Mouse (Mus musculus): Measurements from ENCODE around the gene Eif2b2.

Gene Eif2b2

DNA sequence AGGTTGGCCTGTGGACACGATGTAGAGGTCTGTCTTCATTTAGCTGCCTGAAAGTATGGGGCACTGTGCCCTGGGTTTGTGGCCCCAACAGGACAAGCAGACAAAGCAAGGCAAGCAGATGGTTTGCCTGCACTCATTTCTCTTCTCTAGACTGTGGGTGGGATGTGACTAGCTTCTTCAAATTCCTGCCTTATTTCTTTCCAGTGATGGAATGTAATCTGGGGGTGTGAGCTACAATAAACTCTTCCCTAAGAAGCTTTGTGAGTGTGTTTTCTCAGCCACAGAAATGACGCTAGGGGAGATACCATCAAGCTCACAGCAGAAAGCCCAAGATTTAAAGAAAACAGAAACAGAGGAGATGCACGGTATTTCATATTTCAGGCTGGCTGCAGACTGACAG lies 32.8 kb downstream of the Eif2b2 start:
- DNase-seq (ENCODE audit: low read depth, low spot score), result no peak

DNA sequence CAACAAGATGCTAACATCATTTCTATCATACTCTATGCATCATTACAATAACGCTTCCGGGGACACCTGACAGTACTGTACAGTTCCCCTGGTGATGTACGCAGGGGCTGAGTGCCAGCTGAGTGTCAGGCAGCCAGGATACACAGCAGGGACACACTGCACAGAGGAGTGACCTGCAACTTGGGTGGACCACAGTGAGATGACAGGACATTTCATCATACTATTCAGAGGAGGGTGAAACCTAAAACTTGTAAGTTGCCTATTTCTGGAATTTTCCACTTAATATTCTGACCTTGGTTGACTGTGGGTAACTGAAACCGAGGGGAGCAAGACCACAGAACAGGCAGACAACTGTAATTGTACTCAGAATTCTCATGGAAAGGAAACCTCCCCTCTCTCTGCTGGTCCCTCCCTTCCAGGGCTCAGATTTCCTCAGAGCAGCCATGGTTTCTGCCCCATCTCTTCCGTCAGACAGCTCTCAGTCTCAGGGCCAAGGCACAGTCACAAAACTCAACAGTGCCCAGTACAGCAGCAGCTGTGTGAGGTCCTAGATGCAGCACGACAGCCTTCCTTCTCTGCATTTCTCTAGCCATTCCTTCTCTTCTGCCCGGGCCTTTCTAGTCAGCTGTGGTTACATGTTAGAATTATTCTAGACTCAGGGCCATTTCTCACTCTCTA lies 36.9 kb downstream of the Eif2b2 start:
- DNase-seq (ENCODE audit: low read depth, low spot score), result no peak

DNA sequence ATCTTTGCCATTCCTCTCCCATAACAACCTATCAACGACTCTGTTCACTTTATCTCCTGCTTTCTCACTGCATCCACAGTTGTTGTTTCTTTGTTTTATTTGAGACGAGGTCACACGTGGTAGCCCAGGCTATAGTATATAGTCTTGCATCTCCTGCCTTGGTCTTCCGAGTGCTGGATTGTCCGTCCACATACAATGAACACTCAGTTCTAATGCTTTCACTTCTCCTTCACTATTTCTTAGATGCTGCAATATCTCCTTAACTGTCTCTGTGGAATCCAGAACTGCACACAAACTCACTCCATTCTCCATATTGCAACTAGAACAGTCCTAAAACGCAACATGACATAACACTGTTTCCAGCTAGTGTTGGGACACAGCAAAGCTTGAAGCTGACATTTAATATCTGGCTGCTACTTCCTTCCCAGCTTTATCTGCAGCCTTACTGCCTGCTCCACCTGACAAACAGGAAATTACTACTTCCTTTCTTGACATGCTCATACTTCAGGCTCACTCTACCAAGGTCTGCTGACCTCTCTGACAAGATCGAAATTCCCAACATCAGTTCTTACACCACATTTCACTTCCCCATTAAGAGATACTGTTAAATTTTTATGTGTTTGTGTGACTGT lies 37.8 kb downstream of the Eif2b2 start:
- DNase-seq (ENCODE audit: low read depth, low spot score), result no peak

DNA sequence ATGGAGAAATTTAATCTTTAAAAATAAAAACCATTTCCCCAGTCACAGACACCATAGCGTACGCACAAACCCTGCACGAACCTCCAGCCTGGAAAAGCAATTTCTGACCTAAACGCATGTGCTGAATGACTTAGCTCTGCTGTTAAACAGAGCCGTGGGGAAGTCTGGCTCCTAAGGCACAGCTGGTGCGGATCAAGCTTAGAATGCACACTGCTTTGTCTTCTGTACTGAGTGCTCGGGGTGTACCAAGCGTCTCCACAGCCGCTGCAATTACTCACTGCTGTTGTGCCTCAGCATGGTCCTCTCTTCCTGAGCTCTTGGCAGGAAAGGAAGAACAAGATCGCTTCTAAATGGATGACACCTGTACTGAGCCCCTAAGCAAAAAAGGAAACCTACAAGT lies 43.2 kb downstream of the Eif2b2 start:
- peak; percentile 87 for DNase-seq (ENCODE audit: low read depth, low spot score)

DNA sequence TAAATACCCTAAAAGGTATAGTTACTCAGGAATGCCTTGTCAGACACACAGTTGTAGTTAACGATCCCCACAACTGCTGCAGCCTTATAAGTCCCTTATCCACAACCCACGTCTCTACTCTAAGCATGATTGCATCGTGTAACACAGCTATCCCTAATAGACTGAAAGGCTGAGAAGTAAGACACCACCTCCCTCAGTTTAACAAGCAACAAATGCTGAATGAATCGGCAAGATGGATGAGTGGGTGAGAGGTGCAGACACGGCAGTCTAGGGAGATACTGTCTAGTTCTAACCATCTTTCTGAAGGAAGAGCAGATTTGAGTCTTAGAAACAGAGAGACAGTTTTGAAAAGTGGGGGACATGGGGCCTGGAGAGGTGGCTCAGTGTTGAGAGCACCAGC lies 43.9 kb downstream of the Eif2b2 start:
- DNase-seq (ENCODE audit: low read depth, low spot score), result no peak

DNA sequence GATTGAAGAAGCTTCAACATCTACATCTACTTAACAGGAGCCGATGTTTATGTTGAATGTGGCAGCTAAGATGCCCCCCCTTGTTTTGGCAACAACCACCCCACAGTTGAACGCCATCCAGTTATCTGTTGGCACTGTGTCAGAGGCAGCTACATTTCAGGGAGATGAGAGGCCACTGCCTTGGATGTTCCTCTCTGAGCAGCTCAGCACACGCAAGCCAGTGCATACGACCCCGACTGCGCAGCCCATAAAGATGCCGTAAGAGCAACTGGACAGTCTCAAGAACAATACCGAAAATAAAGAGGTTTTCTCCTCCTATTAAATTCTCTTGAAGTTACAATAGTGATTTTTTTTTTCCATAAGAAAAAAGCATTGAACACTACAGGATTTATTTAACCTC lies 45.2 kb downstream of the Eif2b2 start:
- DNase-seq (ENCODE audit: low read depth, low spot score), result no peak

DNA sequence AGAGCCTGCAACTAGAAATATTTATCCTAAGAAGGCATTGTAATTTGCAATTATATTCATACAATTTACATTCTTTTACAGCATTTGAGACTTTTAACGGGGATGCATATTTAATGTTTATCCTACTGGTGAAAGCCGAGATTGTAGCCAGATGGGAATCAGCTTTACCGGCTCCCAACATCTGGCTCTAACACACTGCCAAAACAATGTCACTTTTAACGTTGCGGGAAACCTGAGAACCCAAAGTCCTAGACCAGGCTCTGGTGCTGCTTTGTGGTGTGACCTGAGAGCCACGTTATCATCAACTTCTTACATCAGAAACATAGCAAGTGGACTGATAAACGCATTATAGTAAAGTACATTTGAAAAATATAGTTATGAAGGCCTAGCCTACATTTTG lies 45.7 kb downstream of the Eif2b2 start:
- peak; percentile 85 for DNase-seq (ENCODE audit: low read depth, low spot score)

DNA sequence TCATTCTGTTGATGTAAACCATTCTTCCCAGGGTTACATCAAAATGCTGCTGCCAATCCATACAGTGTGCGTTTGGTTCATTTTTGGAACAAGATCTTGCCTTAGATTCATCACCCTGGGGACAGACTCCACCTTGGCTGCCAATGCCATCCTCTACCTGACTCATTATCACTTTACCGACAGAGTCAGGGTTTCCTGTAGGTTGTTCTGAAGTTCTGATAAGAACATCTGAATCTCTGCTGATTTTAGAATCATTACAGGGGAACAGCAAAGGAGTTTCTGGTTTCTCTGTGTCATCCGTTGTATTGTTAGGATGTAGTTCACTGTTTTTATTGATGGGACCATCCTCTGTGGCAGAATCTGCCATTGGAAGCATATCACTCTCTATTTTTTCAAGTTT lies 47.0 kb downstream of the Eif2b2 start:
- DNase-seq (ENCODE audit: low read depth, low spot score), result no peak

DNA sequence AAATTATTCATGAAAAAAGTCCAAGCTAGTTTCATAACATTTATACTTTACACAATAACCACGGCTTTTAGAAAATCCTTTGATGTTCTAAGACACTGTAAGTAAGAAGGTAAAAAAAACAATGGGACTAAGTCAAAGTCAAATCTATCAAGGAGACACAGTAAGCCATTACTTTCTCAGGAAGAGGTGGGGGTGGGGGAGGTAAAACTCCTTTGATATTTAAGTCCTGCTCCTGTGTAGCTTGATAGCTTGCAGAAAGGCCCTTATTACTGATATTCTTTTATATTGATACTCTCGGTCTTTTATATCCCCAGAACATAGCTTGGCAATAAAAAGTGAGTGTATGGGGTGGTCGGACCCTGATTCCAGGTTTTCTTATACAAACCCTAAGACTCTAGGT lies 50.5 kb downstream of the Eif2b2 start:
- no peak for DNase-seq (ENCODE audit: low read depth, low spot score)

DNA sequence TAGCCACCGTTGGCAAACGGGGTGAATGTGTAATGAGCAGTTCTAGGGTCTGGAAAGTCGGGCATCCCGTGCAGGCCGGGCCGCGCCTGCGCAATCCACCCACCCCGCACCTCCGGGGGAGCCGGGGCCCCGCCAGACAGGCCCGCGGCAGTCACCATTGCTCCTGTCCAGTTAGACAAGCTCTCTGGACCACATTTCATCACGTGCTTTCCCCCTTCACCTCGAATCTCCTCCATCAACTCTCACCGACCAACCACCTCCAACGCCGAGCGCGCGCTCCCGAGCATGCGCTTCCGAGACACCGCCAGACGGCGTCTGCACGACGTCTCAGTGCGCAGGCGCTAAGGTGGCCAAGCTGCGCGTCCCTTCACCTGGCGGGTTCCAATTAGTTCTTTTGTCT lies 51.0 kb downstream of the Eif2b2 start, which contains the start of gene Mlh3:
Gene Mlh3 (minus strand): TSS at position 281 of the 400 bp plus-strand sequence.
- peak; percentile 90 for DNase-seq (ENCODE audit: low read depth, low spot score)

DNA sequence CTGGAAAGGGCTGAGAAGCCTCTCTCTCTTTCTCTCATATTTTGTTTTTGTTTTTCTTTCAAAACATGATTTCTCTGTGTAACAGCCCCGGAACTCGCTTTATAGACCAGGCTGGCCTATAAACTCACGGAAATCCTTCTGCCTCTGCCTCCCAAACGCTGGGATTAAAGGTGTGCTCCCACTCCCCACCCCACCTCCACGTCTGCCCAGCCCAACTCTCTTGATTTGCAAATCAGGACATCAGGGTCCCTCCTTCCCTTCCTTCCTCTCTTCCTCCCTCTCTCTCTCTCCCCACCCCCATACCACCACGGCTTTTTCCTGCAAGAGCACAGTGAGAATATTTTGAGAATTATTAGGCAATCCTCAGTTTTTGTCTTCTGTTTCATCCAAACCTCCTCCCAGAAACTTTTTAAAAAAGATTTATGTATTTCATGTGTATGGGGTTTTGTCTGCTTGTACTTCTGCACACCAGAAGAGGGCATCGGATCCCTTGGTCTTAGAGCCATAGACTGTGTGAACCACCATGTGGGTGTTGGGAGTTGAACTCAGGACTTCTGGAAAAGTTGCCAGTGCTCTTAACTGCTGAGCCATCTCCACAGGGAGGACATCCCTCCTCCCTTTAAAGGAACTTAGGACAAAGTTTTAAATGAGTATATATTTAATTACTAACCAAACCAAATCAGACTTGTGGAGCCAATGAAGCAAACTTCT lies 52.0 kb downstream of the Eif2b2 start:
- DNase-seq (ENCODE audit: low read depth, low spot score), result no peak

DNA sequence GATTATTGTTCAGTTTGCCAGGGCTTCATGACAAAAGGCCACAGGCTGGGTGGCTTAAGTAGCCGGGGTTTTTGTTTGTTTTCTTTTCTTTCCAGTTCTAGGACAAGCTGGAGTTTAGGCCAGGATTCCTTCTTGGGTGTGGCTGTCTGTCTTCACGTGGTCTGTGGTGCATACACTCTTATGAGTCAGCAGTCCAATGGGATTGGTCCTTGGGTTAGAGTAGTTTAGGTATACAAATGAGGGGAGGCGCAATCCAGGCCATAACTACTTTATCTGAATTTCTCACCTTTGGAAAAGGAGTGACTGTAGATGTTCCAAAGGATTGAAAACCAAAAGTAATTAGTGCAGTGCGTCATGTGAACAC lies 52.5 kb downstream of the Eif2b2 start:
- no peak for DNase-seq (ENCODE audit: low read depth, low spot score)

DNA sequence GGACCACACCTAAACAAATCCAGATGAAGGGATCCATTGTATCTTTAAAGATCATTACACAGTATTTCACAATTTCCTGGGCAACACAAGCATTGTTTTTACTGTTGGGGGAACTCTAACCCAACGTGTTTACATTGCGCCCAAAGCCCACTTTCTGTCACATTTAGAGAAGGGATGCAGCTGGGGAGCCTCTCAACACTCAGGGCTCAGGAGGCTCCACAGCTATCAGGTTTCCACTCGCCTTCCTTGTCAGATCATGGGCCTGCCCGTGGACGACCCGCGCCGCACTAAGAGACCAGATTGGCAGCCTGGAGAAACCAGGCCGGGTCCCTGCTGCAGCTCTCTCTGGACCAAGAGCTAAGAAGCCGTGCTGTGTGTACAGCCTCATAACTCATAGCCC lies 54.2 kb downstream of the Eif2b2 start:
- no peak for DNase-seq (ENCODE audit: low read depth, low spot score)

All from forelimb bud, embryonic 11.5 days (tissue).